Mouse (Mus musculus): Measurements from ENCODE around the gene Pak3. TPM values are rescaled to one million over a fixed set of nuclear protein-coding genes. Genes with fewer than 3 reads are reported as not detected.

Pak3 gene
- polyA plus RNA-seq, 1 experiment from 2014 or later, result 18.4 TPM

- Histone ChIP-seq H3K4me2 (peak within 1 kb of the TSS; percentile 55), H3K27ac (peak within 1 kb of the TSS; percentile 75), H3K9me3 (no peaks in the 10 kb centered on the region), H3K4me3 (peak within 1 kb of the TSS; percentile 49), H3K4me1 (0 out of 2 replicates have a peak, but pooled peaks cover 3% of the 10 kb centered on the region), H3K36me3 (no peaks in the 10 kb centered on the region), H3K27me3 (peaks cover 15% of the 10 kb centered on the region; the same call in 1 of the 2 replicates), H3K9ac (peak within 1 kb of the TSS; percentile 68)
- peak; percentile 80 for ATAC-seq (ENCODE audit: insufficient number of reproducible peaks, insufficient read depth, low FRiP score, low TSS enrichment, low read depth)
- WGBS, result 34% methylated on average over 4 of the region's 4 CpGs
These were observed 308.8 kb downstream of the Pak3 start, which contains the start of gene Capn6 for GRCm38 (mm10) chrX:143827212-143827611. TSS of gene Capn6 (minus strand) at chrX:143827414.

GRCm38 (mm10) chrX:143846637-143847036 is 328.2 kb downstream of the Pak3 start:
- 66% methylated on average over 3 of the region's 3 CpGs for WGBS
- no peak for ATAC-seq (ENCODE audit: insufficient number of reproducible peaks, insufficient read depth, low FRiP score, low TSS enrichment, low read depth)
- no peaks in the 10 kb centered on the region for H3K36me3 ChIP-seq
- no peak overlapping the region for H3K9ac ChIP-seq
- no peak overlapping the region for H3K4me2 ChIP-seq
- no peaks in the 10 kb centered on the region for H3K9me3 ChIP-seq
- H3K4me3 ChIP-seq, result no peak overlapping the region
- H3K4me1 ChIP-seq, result no peaks in the 10 kb centered on the region
- H3K27me3 ChIP-seq, result peaks cover 22% of the 10 kb centered on the region
- H3K27ac ChIP-seq, result no peak overlapping the region

Small RNA genes lying within 50 kb of the gene (microRNA-seq; reads per million reads assigned to microRNA genes)
- gene Gm47298, result not detected

Other genes starting within 250 kb of the Pak3 start
- 4.1 and 5.8 TPM in 2 replicates for gene Chrdl1, start 124.3 kb upstream of the Pak3 start, polyA plus RNA-seq (2015; fragmentation: Nextera tagmentation; extraction: Ambion mirVana)